Mouse (Mus musculus): ENCODE measurements around the gene Polr1c. TPM values are rescaled to one million over a fixed set of nuclear protein-coding genes. Genes with fewer than 3 reads are reported as not detected.

Gene Polr1c
- polyA plus RNA-seq, 1 experiment from 2014 or later = 103 TPM

- Histone ChIP-seq H3K9ac (0 out of 2 replicates have a peak overlapping the region, but pooled peaks have one; percentile 21), H3K4me1 (peaks cover 41% of the 10 kb centered on the region), H3K27ac (no peak overlapping the region), H3K9me3 (no peaks in the 10 kb centered on the region), H3K4me3 (no peak overlapping the region), H3K36me3 (peaks cover 91% of the 10 kb centered on the region), H3K4me2 (no peak overlapping the region), H3K27me3 (no peaks in the 10 kb centered on the region)
- 77% methylated on average over 12 of the region's 12 CpGs for WGBS
- no peak for ATAC-seq (ENCODE audit: insufficient number of reproducible peaks, insufficient read depth, low FRiP score, low TSS enrichment, low read depth)
These were observed 17.6 kb upstream of the Polr1c start for GRCm38 (mm10) chr17:46265502-46265901.

- H3K4me3 ChIP-seq = no peak overlapping the region
- no peak overlapping the region for H3K9ac ChIP-seq
- ATAC-seq (ENCODE audit: insufficient number of reproducible peaks, insufficient read depth, low FRiP score, low TSS enrichment, low read depth) = no peak
- H3K9me3 ChIP-seq = no peaks in the 10 kb centered on the region
- no peak overlapping the region for H3K4me2 ChIP-seq
- H3K27ac ChIP-seq = no peak overlapping the region
- WGBS = 89% methylated on average over 5 of the region's 5 CpGs
- peaks cover 97% of the 10 kb centered on the region for H3K36me3 ChIP-seq
- H3K4me1 ChIP-seq = peaks cover 16% of the 10 kb centered on the region
- H3K27me3 ChIP-seq = no peaks in the 10 kb centered on the region
These were observed 14.4 kb upstream of the Polr1c start for GRCm38 (mm10) chr17:46262201-46262694.

- H3K27me3 ChIP-seq = peaks cover 19% of the 10 kb centered on the region
- H3K36me3 ChIP-seq = peaks cover 87% of the 10 kb centered on the region
- H3K9ac ChIP-seq = no peak overlapping the region
- no peak for ATAC-seq (ENCODE audit: insufficient number of reproducible peaks, insufficient read depth, low FRiP score, low TSS enrichment, low read depth)
- H3K27ac ChIP-seq = no peak overlapping the region
- WGBS = 91% methylated on average over 17 of the region's 17 CpGs
- H3K4me1 ChIP-seq = no peaks in the 10 kb centered on the region; the same call in 1 of the 2 replicates
- H3K9me3 ChIP-seq = no peaks in the 10 kb centered on the region
- no peak overlapping the region for H3K4me3 ChIP-seq
- no peak overlapping the region for H3K4me2 ChIP-seq
These were observed 11.8 kb upstream of the Polr1c start for GRCm38 (mm10) chr17:46259675-46260074.

GRCm38 (mm10) chr17:46258279-46259053 lies 10.6 kb upstream of the Polr1c start:
- no peak overlapping the region for H3K4me2 ChIP-seq
- H3K27ac ChIP-seq = no peak overlapping the region
- no peaks in the 10 kb centered on the region for H3K9me3 ChIP-seq
- ATAC-seq (ENCODE audit: insufficient number of reproducible peaks, insufficient read depth, low FRiP score, low TSS enrichment, low read depth) = no peak
- peaks cover 75% of the 10 kb centered on the region for H3K36me3 ChIP-seq
- H3K4me1 ChIP-seq = peaks cover 7% of the 10 kb centered on the region
- no peak overlapping the region for H3K4me3 ChIP-seq
- H3K27me3 ChIP-seq = peaks cover 27% of the 10 kb centered on the region
- WGBS = 90% methylated on average over 30 of the region's 30 CpGs
- no peak overlapping the region for H3K9ac ChIP-seq

- H3K4me3 ChIP-seq = 0 out of 2 replicates have a peak overlapping the region, but pooled peaks have one; percentile 6
- no peak overlapping the region for H3K27ac ChIP-seq
- peak overlapping the region; percentile 100; the same call in 1 of the 2 replicates for H3K4me2 ChIP-seq
- peaks cover 12% of the 10 kb centered on the region for H3K4me1 ChIP-seq
- peaks cover 67% of the 10 kb centered on the region for H3K36me3 ChIP-seq
- no peak for ATAC-seq (ENCODE audit: insufficient number of reproducible peaks, insufficient read depth, low FRiP score, low TSS enrichment, low read depth)
- H3K9ac ChIP-seq = no peak overlapping the region
- H3K27me3 ChIP-seq = peaks cover 27% of the 10 kb centered on the region
- 22% methylated on average over 6 of the region's 6 CpGs for WGBS
- H3K9me3 ChIP-seq = no peaks in the 10 kb centered on the region
These were observed 7.3 kb upstream of the Polr1c start for GRCm38 (mm10) chr17:46255147-46255546.

GRCm38 (mm10) chr17:46254106-46254505 lies 6.3 kb upstream of the Polr1c start:
- no peaks in the 10 kb centered on the region for H3K9me3 ChIP-seq
- H3K27me3 ChIP-seq = peaks cover 27% of the 10 kb centered on the region
- peaks cover 67% of the 10 kb centered on the region for H3K36me3 ChIP-seq
- H3K4me3 ChIP-seq = peak overlapping the region; percentile 71
- WGBS = under 1% methylated on average over 53 of the region's 54 CpGs
- H3K27ac ChIP-seq = no peak overlapping the region
- peak overlapping the region; percentile 100 for H3K4me2 ChIP-seq
- ATAC-seq (ENCODE audit: insufficient number of reproducible peaks, insufficient read depth, low FRiP score, low TSS enrichment, low read depth) = 0 out of 2 replicates have a peak, but pooled peaks have one; percentile 1
- H3K4me1 ChIP-seq = peaks cover 21% of the 10 kb centered on the region
- peak overlapping the region; percentile 74 for H3K9ac ChIP-seq

- Histone ChIP-seq H3K36me3 (peaks cover 63% of the 10 kb centered on the region), H3K9ac (peak within 1 kb of the TSS; percentile 74), H3K27me3 (peaks cover 27% of the 10 kb centered on the region), H3K4me3 (peak within 1 kb of the TSS; percentile 71), H3K4me2 (peak within 1 kb of the TSS; percentile 100), H3K27ac (no peak within 1 kb of the TSS), H3K9me3 (no peaks in the 10 kb centered on the region), H3K4me1 (peaks cover 26% of the 10 kb centered on the region)
- WGBS = 2% methylated on average over 45 of the region's 48 CpGs
- ATAC-seq (ENCODE audit: insufficient number of reproducible peaks, insufficient read depth, low FRiP score, low TSS enrichment, low read depth) = peak; percentile 79
These were observed 5.7 kb upstream of the Polr1c start, which contains the start of gene Lrrc73 for GRCm38 (mm10) chr17:46253452-46254084. Gene Lrrc73, plus strand, starts transcription at chr17:46253531.

GRCm38 (mm10) chr17:46252571-46253451 lies 5.0 kb upstream of the Polr1c start:
- Histone ChIP-seq H3K9me3 (no peaks in the 10 kb centered on the region), H3K36me3 (peaks cover 55% of the 10 kb centered on the region), H3K27me3 (peaks cover 27% of the 10 kb centered on the region), H3K9ac (peak overlapping the region; percentile 74; the same call in 1 of the 2 replicates), H3K4me1 (peaks cover 27% of the 10 kb centered on the region), H3K4me2 (peak overlapping the region; percentile 100), H3K27ac (no peak overlapping the region), H3K4me3 (peak overlapping the region; percentile 71; the same call in 1 of the 2 replicates)
- ATAC-seq (ENCODE audit: insufficient number of reproducible peaks, insufficient read depth, low FRiP score, low TSS enrichment, low read depth) = no peak
- 58% methylated on average over 14 of the region's 14 CpGs for WGBS

- Histone ChIP-seq H3K9ac (no peak overlapping the region), H3K4me1 (peaks cover 37% of the 10 kb centered on the region), H3K9me3 (no peaks in the 10 kb centered on the region), H3K27me3 (peaks cover 22% of the 10 kb centered on the region), H3K36me3 (peaks cover 44% of the 10 kb centered on the region), H3K4me3 (no peak overlapping the region), H3K27ac (no peak overlapping the region), H3K4me2 (no peak overlapping the region; the same call in 1 of the 2 replicates)
- 80% methylated on average over 7 of the region's 7 CpGs for WGBS
- ATAC-seq (ENCODE audit: insufficient number of reproducible peaks, insufficient read depth, low FRiP score, low TSS enrichment, low read depth) = no peak
These were observed 3.3 kb upstream of the Polr1c start for GRCm38 (mm10) chr17:46251174-46251573.

- Histone ChIP-seq H3K36me3 (peaks cover 71% of the 10 kb centered on the region), H3K4me2 (peak overlapping the region; percentile 74), H3K27ac (peak overlapping the region; percentile 80), H3K9ac (peak overlapping the region; percentile 97), H3K4me1 (peaks cover 28% of the 10 kb centered on the region), H3K4me3 (peak overlapping the region; percentile 91), H3K9me3 (no peaks in the 10 kb centered on the region), H3K27me3 (no peaks in the 10 kb centered on the region)
- ATAC-seq (ENCODE audit: insufficient number of reproducible peaks, insufficient read depth, low FRiP score, low TSS enrichment, low read depth) = peak; percentile 22; the same call in 1 of the 2 replicates
- WGBS = under 1% methylated on average over 37 of the region's 37 CpGs
These were observed 302 bp upstream of the Polr1c start for GRCm38 (mm10) chr17:46248189-46248522.

- Histone ChIP-seq H3K4me2 (no peak overlapping the region), H3K36me3 (peaks cover 77% of the 10 kb centered on the region), H3K4me3 (no peak overlapping the region), H3K27ac (no peak overlapping the region), H3K9me3 (no peaks in the 10 kb centered on the region), H3K4me1 (peaks cover 22% of the 10 kb centered on the region), H3K27me3 (no peaks in the 10 kb centered on the region), H3K9ac (0 out of 2 replicates have a peak overlapping the region, but pooled peaks have one; percentile 11)
- ATAC-seq (ENCODE audit: insufficient number of reproducible peaks, insufficient read depth, low FRiP score, low TSS enrichment, low read depth) = no peak
- 78% methylated on average over 10 of the region's 10 CpGs for whole genome bisulfite sequencing
These were observed 3.3 kb downstream of the Polr1c start for GRCm38 (mm10) chr17:46244579-46244978.
